Comparison of ENCODE assay signal across 9 mouse cellular contexts in genomic region chr12:117820138-117820858, GRCm38 (mm10). TPM values are rescaled to one million over a fixed set of nuclear protein-coding genes. Genes with fewer than 3 reads are reported as not detected.
A peak's percentile ranks its signal among the peaks of the same experiment; 100 is the strongest.
DNase-seq lines count a peak whose midpoint lies in the region; ATAC-seq and TF ChIP-seq lines count a peak whose summit lies in the region.
"Had no signal": no experiment of that assay in that cellular context is flagged by ENCODE, and none has a peak within 500 bp of the region (broad histone marks: within the 10 kb centered on the region; RNA-seq: fewer than 3 reads in every experiment).

No protein-coding gene starts in this region.

- WGBS in kidney, embryonic 15.5 days, result 52% methylated on average over 4 of the region's 4 CpGs
- WGBS in forebrain, postnatal 0 days, result 48% methylated on average over 4 of the region's 4 CpGs
- 58% methylated on average over 4 of the region's 4 CpGs for WGBS in midbrain, embryonic 12.5 days

- H3K36me3 ChIP-seq in kidney, embryonic 15.5 days, result no peaks in the 10 kb centered on the region
- H3K36me3 ChIP-seq in forebrain, postnatal 0 days (ENCODE audit: insufficient read depth), result no peaks in the 10 kb centered on the region
- no peaks in the 10 kb centered on the region for H3K36me3 ChIP-seq in midbrain, embryonic 12.5 days
- H3K36me3 ChIP-seq: limb, embryonic 15.5 days had no signal

- peak; percentile 75 for TF ChIP-seq CTCF in forebrain, postnatal 0 days (IDR thresholded peaks at IDR 0.05; ENCODE audit: low read depth)

- no peak overlapping the region for H3K4me3 ChIP-seq in kidney, embryonic 15.5 days (replicated peaks)
- H3K4me3 ChIP-seq in forebrain, postnatal 0 days (ENCODE audit: low read depth, low read length), result no peak overlapping the region
- H3K4me3 ChIP-seq in midbrain, embryonic 12.5 days, result no peak overlapping the region
- H3K4me3 ChIP-seq: limb, embryonic 15.5 days had no signal

- no peaks in the 10 kb centered on the region for H3K27me3 ChIP-seq in kidney, embryonic 15.5 days
- H3K27me3 ChIP-seq in forebrain, postnatal 0 days (ENCODE audit: insufficient read depth, low read length), result no peaks in the 10 kb centered on the region
- peaks cover 19% of the 10 kb centered on the region for H3K27me3 ChIP-seq in midbrain, embryonic 12.5 days
- H3K27me3 ChIP-seq: limb, embryonic 15.5 days had no signal

- H3K9me3 ChIP-seq in kidney, embryonic 15.5 days (replicated peaks), result no peaks in the 10 kb centered on the region
- H3K9me3 ChIP-seq in forebrain, postnatal 0 days (ENCODE audit: low read length), result no peaks in the 10 kb centered on the region
- no peaks in the 10 kb centered on the region for H3K9me3 ChIP-seq in midbrain, embryonic 12.5 days
- H3K9me3 ChIP-seq: limb, embryonic 15.5 days had no signal

- no peak overlapping the region for H3K27ac ChIP-seq in kidney, embryonic 15.5 days
- no peak overlapping the region for H3K27ac ChIP-seq in forebrain, postnatal 0 days (ENCODE audit: low read depth, low read length)
- no peak overlapping the region for H3K27ac ChIP-seq in midbrain, embryonic 12.5 days (replicated peaks)
- H3K27ac ChIP-seq: limb, embryonic 15.5 days had no signal

- no peak overlapping the region for H3K4me2 ChIP-seq in kidney, embryonic 15.5 days
- no peak overlapping the region for H3K4me2 ChIP-seq in forebrain, postnatal 0 days (ENCODE audit: low read depth)
- no peak overlapping the region for H3K4me2 ChIP-seq in midbrain, embryonic 12.5 days (replicated peaks)
- H3K4me2 ChIP-seq: limb, embryonic 15.5 days had no signal

- H3K4me1 ChIP-seq in kidney, embryonic 15.5 days, result no peaks in the 10 kb centered on the region
- no peaks in the 10 kb centered on the region for H3K4me1 ChIP-seq in forebrain, postnatal 0 days (ENCODE audit: insufficient read depth)
- no peaks in the 10 kb centered on the region for H3K4me1 ChIP-seq in midbrain, embryonic 12.5 days
- H3K4me1 ChIP-seq: limb, embryonic 15.5 days had no signal

- ATAC-seq in kidney, embryonic 15.5 days (replicated peaks; ENCODE audit: low FRiP score), result peak; percentile 78; the same call in 1 of the 2 replicates
- ATAC-seq in forebrain, postnatal 0 days, result peak; percentile 72
- ATAC-seq in midbrain, embryonic 12.5 days (ENCODE audit: low FRiP score, low read depth), result peak; percentile 56; the same call in 1 of the 2 replicates

- no peak overlapping the region for H3K9ac ChIP-seq in kidney, embryonic 15.5 days
- H3K9ac ChIP-seq in forebrain, postnatal 0 days, result no peak overlapping the region
- no peak overlapping the region for H3K9ac ChIP-seq in midbrain, embryonic 12.5 days (replicated peaks)
- H3K9ac ChIP-seq: limb, embryonic 15.5 days had no signal

- DNase-seq in kidney, postnatal 10 days, result no peak
- peak; percentile 11 for DNase-seq in MN1 (ENCODE audit: low spot score)
- DNase-seq in forebrain, postnatal 0 days, result peak; percentile 58
- no peak for DNase-seq in frontal cortex, postnatal 10 days (ENCODE audit: low spot score in 2 of 2)
- no peak for DNase-seq in right cerebral cortex, postnatal 14 days
- no peak for DNase-seq in layer of hippocampus, adult 11-12 months (ENCODE audit: low spot score)

RNA-seq across cellular contexts. Expression of gene Cdca7l, which starts 16.2 kb away (rescaled TPM):
- polyA plus RNA-seq in kidney, embryonic 15.5 days (2015; fragmentation: Nextera tagmentation; extraction: Ambion mirVana), result 56.0 and 60.6 TPM in 2 replicates
- 2.1 and 4.7 TPM in 2 replicates for total RNA-seq in forebrain, postnatal 0 days (2014; rRNA removed)
- 2.7 and 4.2 TPM in 2 replicates for polyA plus RNA-seq in forebrain, postnatal 0 days (2015; fragmentation: Nextera tagmentation; extraction: Ambion mirVana)
- 26.0 and 28.6 TPM in 2 replicates for polyA plus RNA-seq in midbrain, embryonic 12.5 days (2016; fragmentation: Nextera tagmentation; extraction: Ambion mirVana)

Comparison
In these comparisons a context has a peak if more than half of its experiments do, and no peak if none do; other contexts are left out.
1. DNase-seq: peak in MN1 (single experiment) and forebrain, postnatal 0 days (single experiment); none in kidney, postnatal 10 days (single experiment), frontal cortex, postnatal 10 days (0 of 2), right cerebral cortex, postnatal 14 days (single experiment) and layer of hippocampus, adult 11-12 months (single experiment).
2. Peak in every context shown above with its lines, with median percentiles within 50 percentile points of each other: ATAC-seq.